Mouse (Mus musculus): ENCODE data around the gene Rfx2.
A peak's percentile ranks its signal among the peaks of the same experiment; 100 is the strongest.

Gene Rfx2

GRCm38 (mm10) chr17:56830411-56831110 lies at the start of gene Rfx2:
TSS of gene Rfx2 (minus strand) at chr17:56831013.
- peak; percentile 26 for DNase-seq

GRCm38 (mm10) chr17:56877426-56877825 lies 46.6 kb upstream of the Rfx2 start:
- no peak for DNase-seq

DNA sequence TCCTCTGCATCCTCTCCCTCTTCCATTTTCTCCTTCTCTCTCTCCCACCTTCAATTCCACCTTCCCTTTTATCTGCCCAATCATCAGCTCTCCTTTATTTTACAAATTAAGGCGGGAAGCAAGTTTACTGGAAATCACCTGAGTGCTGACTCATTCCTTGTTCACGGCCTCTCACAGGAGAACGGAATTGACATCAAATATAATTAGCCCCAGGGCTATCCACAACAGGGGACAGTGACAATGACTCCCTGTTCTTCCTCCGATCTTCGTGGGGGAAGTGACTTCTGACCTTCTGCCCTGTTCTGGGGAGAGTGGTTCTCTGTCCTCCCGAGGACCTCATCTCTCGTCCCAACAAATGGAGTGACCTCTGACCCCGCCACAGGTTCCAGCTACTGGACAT lies 46.2 kb upstream of the Rfx2 start:
- no peak for DNase-seq

DNA sequence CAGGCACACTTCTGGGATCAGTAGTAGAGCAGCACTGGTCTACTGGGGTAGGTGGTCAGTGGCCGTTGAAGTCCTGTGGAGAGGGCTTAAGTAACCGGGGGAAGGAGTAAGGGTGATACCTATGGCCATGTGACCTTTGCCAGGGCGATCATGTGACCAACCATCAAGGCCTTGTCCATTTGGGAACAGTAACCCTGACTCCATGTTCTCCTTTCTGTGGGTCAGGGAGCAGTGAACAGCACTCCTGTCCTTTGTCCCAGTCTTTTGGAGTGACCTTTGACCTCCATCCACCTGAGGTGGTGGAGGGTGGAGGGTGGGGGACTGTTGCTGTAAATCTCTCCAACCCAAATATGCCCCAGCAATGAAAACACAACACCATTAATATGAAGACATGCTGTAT lies 45.7 kb upstream of the Rfx2 start:
- DNase-seq = no peak

DNA sequence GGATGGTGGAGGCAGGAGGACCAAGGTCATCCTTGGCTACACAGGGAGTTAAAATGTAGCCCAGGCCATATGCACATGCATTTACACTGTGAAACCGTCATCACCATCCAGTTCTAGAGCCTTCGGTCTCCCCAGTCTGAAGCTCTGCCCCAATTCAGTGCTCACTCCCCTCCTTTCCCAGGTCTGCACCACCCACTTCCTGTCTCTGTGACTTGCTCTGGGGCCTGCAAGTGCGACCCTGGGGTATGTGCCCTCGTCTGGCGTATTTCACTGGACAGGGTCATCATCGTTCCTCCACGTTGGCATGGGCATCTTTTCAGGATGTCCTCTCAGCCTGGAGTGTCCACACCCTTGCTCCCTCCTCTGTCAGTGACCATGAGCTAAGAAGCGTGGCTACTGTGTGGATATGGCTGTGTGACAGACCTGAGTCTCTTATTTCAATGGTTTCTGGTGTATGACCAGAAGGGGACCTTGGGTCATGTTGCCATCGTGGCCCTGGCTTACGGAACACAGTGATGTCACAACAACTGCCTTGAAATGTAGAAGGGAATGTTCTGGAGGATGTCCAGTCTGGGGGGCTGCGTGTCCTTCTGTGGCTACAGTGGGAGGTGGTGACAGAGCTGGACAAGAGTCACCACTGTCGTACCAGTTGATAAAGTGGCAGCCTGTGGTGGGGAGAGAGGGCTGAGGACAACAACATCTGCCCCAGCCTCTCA lies 44.3 kb upstream of the Rfx2 start, which contains the start of gene 1700061G19Rik:
Gene 1700061G19Rik (plus strand): TSS at position 542 of the 716 bp plus-strand sequence.
- no peak for DNase-seq

- no peak for DNase-seq
These were observed 43.4 kb upstream of the Rfx2 start, which contains the start of gene Acsbg2 for GRCm38 (mm10) chr17:56874237-56874636. TSS of gene Acsbg2 (minus strand) at chr17:56874447.

- no peak for DNase-seq
These were observed 41.7 kb upstream of the Rfx2 start for GRCm38 (mm10) chr17:56872512-56872911.

GRCm38 (mm10) chr17:56871767-56872166 lies 41.0 kb upstream of the Rfx2 start:
- no peak for DNase-seq

GRCm38 (mm10) chr17:56870287-56870953 lies 39.6 kb upstream of the Rfx2 start:
- no peak for DNase-seq

DNA sequence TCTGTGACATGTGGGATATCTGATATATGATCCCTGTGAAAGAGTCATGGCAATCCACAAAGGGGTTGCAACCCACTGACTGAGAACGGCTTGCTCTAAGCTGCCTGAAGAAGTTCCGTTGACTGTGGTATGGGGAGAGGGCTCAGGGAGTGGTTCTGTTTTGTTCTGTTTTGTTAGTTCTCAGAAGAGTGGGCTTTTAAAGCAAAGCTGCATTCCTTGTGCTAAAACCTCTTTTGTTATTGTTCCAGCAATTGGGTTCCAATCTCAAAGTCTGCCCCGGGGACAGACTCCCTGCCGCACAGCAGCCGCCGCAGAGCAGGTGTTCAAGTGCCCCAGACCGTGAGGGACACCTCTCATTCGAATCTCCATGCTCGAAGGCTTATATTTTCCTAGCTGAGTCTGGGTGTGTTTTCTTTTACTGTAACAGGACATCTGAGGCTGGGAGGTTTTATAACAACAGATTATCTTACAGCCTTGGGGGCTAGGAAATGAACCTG lies 38.7 kb upstream of the Rfx2 start:
- DNase-seq = no peak

DNA sequence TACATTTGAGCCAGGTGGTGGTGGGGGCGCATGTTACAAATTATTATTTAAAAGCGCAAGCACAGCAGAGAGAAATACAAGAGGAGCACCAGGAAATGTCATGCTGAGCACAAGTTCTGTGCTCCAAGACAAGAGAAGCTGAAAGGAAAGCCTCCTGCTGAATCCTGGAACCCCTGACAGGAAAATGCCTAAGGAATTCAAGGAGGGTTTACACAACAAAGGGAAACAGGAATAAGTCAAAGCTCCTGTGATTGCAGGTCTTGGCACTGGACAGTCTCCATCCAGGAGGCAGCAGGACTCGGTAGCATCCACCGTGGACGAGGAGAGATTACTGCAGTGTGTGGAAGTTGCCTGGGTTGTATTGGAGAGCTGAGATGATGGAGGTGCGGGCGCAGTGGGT lies 35.3 kb upstream of the Rfx2 start:
- DNase-seq = no peak

DNA sequence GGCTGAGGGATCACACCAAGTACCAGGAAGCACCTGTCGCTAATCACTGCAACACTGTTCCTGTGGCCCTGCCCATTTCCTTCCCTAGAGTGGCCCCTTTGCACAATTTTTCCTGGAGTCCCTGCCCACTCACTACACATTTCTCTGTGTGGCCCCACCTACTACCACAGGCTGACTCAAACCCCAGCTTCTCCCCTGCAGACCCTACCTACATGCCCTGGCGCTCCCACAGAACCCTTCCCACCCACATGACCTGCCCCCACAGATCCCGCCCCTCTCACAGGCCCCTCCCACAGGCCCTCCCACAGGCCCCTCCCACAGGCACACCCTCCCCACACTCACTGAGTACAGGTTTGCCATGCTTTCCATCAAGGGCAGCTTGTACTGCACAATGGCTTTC lies 30.4 kb upstream of the Rfx2 start:
- DNase-seq = no peak

DNA sequence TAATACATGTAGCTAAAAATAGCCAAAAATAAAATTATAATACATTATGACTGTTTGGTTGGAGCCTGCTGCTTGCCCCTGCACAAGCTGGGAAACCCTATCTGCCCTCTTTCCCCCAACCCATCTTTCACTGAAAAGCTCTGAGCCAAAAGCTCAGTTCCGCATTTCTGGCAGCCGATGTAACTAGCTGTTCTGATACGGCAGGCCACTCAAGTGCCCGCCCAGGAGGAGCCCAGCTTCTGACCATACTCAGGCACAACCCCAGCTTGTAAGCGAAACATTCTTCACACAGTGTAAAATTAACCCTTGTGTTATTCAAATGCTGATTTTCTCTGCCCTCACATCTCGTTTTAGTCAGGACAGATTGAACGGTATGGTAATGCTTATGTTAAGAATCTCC lies 28.1 kb upstream of the Rfx2 start:
- DNase-seq = no peak

- DNase-seq = peak; percentile 29
These were observed 27.4 kb upstream of the Rfx2 start for GRCm38 (mm10) chr17:56858216-56858615.

GRCm38 (mm10) chr17:56855421-56855820 lies 24.6 kb upstream of the Rfx2 start:
- no peak for DNase-seq

- DNase-seq = no peak
These were observed 20.4 kb upstream of the Rfx2 start for GRCm38 (mm10) chr17:56851167-56851566.

DNA sequence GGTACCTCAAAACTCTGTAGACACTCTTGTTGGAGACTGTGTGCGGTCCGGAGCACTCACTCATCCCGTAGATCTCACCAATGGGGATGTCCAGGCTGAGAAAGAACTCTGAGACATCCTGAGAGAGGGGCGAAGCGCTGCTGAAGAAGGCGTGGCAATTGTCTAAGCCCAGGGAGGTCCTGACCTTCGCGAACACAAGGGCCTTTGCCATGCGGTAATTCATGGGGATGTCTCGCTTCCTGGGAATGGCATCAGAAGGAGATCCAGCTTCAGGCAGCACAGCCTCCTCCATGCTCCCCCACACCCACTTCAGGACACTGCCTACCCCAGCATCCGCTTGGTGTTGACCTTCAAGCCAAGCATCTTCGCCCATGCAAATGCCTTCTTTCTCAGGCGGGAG lies 18.9 kb upstream of the Rfx2 start:
- DNase-seq = no peak

- no peak for DNase-seq
These were observed 18.0 kb upstream of the Rfx2 start for GRCm38 (mm10) chr17:56848785-56849184.

- DNase-seq = no peak
These were observed 12.9 kb upstream of the Rfx2 start for GRCm38 (mm10) chr17:56843678-56844077.

- DNase-seq = no peak
These were observed 11.4 kb upstream of the Rfx2 start for GRCm38 (mm10) chr17:56842173-56842572.

DNA sequence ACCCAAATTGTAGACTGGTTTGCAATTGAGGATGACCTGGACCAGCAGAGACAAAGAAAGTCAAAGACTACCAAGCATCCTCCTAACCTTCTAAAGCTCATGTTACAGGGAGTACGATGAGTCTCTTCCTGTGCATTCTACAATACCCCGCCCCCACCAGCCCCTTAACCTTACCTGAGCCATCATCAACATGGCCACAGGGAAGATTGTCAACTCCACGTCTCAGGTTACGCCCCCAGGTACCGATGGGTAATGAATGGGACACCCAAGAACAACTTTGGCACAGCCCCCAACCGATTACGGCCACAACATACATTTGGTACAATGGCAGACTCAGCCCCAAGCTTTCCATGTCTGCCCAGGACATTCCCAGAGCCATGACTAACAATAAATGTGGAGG lies 9.7 kb upstream of the Rfx2 start:
- DNase-seq = no peak

DNA sequence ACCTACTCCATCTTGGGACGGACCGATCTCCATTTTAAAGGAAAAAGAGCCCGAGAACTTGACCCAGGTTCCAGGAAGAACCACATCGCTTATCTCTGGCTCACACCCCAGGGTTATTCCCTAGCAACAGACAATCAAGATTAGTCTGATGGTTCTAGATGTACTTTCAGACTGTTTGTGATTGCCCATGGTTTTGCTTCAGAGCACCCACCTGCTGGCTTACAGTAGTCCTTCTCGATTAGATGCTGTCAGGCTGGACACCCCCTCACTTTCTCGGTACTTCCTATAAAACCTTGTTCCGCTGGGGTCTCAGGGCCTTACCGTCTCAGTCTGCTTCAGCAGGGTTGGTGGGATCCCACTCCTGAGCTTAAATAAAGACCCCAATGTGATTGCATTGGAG lies 5.5 kb upstream of the Rfx2 start:
- no peak for DNase-seq

DNA sequence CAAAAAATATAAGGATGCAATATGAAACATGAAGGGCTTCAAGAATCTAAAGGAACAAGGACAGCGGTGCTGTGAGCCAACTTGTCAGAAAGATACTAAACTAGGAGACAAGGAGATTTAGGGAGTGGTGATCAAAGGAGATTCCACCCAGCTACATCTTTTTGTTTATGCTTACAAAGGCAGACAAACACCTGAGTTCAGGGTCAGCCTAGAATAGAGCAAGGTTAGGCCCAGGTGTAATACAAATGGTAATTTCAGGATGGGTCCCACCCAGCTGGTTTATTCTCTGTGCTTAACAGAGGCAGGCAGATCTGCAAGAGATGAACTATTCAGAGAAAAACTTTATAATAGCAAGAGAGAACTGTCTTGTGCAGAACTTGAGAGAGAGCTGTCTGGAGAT lies 2.6 kb upstream of the Rfx2 start:
- DNase-seq = no peak

DNA sequence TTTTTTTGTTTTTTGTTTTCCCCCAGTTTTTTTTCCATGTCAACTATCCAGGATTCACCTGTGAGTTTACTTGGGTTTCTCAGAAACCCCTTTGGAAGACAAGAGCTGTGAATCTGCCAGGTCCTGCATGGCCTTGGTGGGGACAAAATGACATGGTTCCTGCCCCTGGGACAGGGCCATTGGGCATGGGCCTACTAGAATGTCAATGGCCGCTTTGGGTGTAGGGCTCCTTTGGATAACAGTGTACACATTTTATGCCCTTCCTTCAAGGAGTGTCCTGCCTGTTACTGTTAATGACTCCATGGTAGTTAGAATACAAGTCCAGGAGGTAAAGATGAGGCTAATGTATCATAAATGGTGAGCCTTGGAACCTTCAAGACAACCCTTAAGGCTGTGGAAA lies 2.1 kb upstream of the Rfx2 start:
- no peak for DNase-seq
